Comparison of ENCODE assay signal across 8 mouse cellular contexts in genomic region chr6:121560852-121561251, GRCm38 (mm10).
A peak's percentile ranks its signal among the peaks of the same experiment; 100 is the strongest.
DNase-seq lines count a peak whose midpoint lies in the region; ATAC-seq and TF ChIP-seq lines count a peak whose summit lies in the region.

No protein-coding gene starts in this region.

- POLR2A ChIA-PET in Patski (lab: Charles Lee) = no interaction called here

- H3K36me3 ChIP-seq in heart, adult 2 months (ENCODE audit: control insufficient read depth, insufficient read depth, low read length) = no peaks in the 10 kb centered on the region
- H3K36me3 ChIP-seq in hindbrain, embryonic 12.5 days = no peaks in the 10 kb centered on the region
- H3K36me3 ChIP-seq in midbrain, embryonic 14.5 days (ENCODE audit: control insufficient read depth, insufficient read depth, low read length) = no peaks in the 10 kb centered on the region

- WGBS in heart, adult 2 months = 4% methylated on average over 3 of the region's 3 CpGs
- 5% methylated on average over 3 of the region's 3 CpGs for WGBS in hindbrain, embryonic 12.5 days
- 6% methylated on average over 3 of the region's 3 CpGs for WGBS in midbrain, embryonic 14.5 days

- DNase-seq in heart, adult 2 months = no peak
- no peak for DNase-seq in heart, adult 8-10 months (ENCODE audit: low spot score)
- DNase-seq in Patski (ENCODE audit: low read depth, low spot score) = no peak
- peak; percentile 6 to 48 for DNase-seq in cerebellum, postnatal 25 days
- DNase-seq in layer of hippocampus, postnatal 25 days (ENCODE audit: extremely low spot score in 1 of 2, low spot score in 1 of 2) = peak; percentile 32 to 73
- peak; percentile 81 for DNase-seq in midbrain, embryonic 14.5 days
- DNase-seq in spleen, postnatal 14 days (ENCODE audit: low spot score in 2 of 2) = no peak

- H3K9ac ChIP-seq in heart, adult 2 months (ENCODE audit: low read depth, low read length) = no peak overlapping the region
- H3K9ac ChIP-seq in hindbrain, embryonic 12.5 days = no peak overlapping the region
- no peak overlapping the region for H3K9ac ChIP-seq in midbrain, embryonic 14.5 days (replicated peaks; ENCODE audit: low read length)

- no peaks in the 10 kb centered on the region for H3K4me1 ChIP-seq in heart, adult 2 months (ENCODE audit: control insufficient read depth, insufficient read depth, low read length)
- H3K4me1 ChIP-seq in hindbrain, embryonic 12.5 days = no peaks in the 10 kb centered on the region
- H3K4me1 ChIP-seq in midbrain, embryonic 14.5 days (ENCODE audit: control insufficient read depth, insufficient read depth, low read length) = no peaks in the 10 kb centered on the region

- no peaks in the 10 kb centered on the region for H3K27me3 ChIP-seq in heart, adult 2 months (ENCODE audit: control insufficient read depth, insufficient read depth, low read length)
- no peaks in the 10 kb centered on the region for H3K27me3 ChIP-seq in Patski
- no peaks in the 10 kb centered on the region for H3K27me3 ChIP-seq in hindbrain, embryonic 12.5 days
- H3K27me3 ChIP-seq in midbrain, embryonic 14.5 days (ENCODE audit: control insufficient read depth, insufficient read depth, low read length) = no peaks in the 10 kb centered on the region

- no peak overlapping the region for H3K4me2 ChIP-seq in hindbrain, embryonic 12.5 days (replicated peaks)
- H3K4me2 ChIP-seq in midbrain, embryonic 14.5 days (ENCODE audit: low read length) = no peak overlapping the region

- no peak for TF ChIP-seq POLR2A in heart, adult 2 months (IDR thresholded peaks at IDR 0.05; ENCODE audit: insufficient read depth, low read depth, low read length)

- peak; percentile 62 for TF ChIP-seq CTCF in heart, adult 2 months (IDR thresholded peaks at IDR 0.05)
- peak; percentile 44 for TF ChIP-seq CTCF in Patski (IDR thresholded peaks at IDR 0.05)

- no peak overlapping the region for H3K27ac ChIP-seq in heart, adult 2 months
- no peak overlapping the region for H3K27ac ChIP-seq in hindbrain, embryonic 12.5 days
- H3K27ac ChIP-seq in midbrain, embryonic 14.5 days (replicated peaks; ENCODE audit: low read depth, low read length) = no peak overlapping the region

- intact Hi-C loops in heart, adult 2 months (cut with DNase I) = loop anchor here (5.0 kb wide), 1 partner anchor 741 kb away; no protein-coding TSS in a partner anchor

- H3K9me3 ChIP-seq in hindbrain, embryonic 12.5 days (replicated peaks) = no peaks in the 10 kb centered on the region
- H3K9me3 ChIP-seq in midbrain, embryonic 14.5 days (ENCODE audit: control insufficient read depth, low read length) = no peaks in the 10 kb centered on the region

- H3K4me3 ChIP-seq in heart, adult 2 months = no peak overlapping the region
- H3K4me3 ChIP-seq in hindbrain, embryonic 12.5 days = no peak overlapping the region
- H3K4me3 ChIP-seq in midbrain, embryonic 14.5 days (replicated peaks; ENCODE audit: low read depth, low read length) = no peak overlapping the region

- H3K79me2 ChIP-seq in heart, adult 2 months (replicated peaks; ENCODE audit: control insufficient read depth, insufficient read depth, low read length) = no peaks in the 10 kb centered on the region

- in situ Hi-C loops in Patski (cut with MboI; ENCODE audit: low pct_unique_long_range_greater_than_20kb) = loop anchor here (25.0 kb wide), 1 partner anchor 826 kb away; no protein-coding TSS in a partner anchor

- TF ChIP-seq EP300 in heart, adult 2 months (IDR thresholded peaks at IDR 0.05; ENCODE audit: insufficient read depth, low read depth, low read length) = no peak

- CTCF ChIA-PET in Patski (lab: Charles Lee) = no interaction called here

- ATAC-seq in Patski = no peak
- ATAC-seq in hindbrain, embryonic 12.5 days (ENCODE audit: low FRiP score) = peak; percentile 59; the same call in 1 of the 2 replicates
- no peak; the same call in 1 of the 2 replicates for ATAC-seq in midbrain, embryonic 14.5 days (ENCODE audit: low FRiP score, low TSS enrichment)

Comparison
In these comparisons a context has a peak if more than half of its experiments do, and no peak if none do; other contexts are left out.
1. DNase-seq: peak in cerebellum, postnatal 25 days (2 of 2), layer of hippocampus, postnatal 25 days (2 of 2) and midbrain, embryonic 14.5 days (single experiment); none in heart, adult 2 months (0 of 2), heart, adult 8-10 months (single experiment), Patski (single experiment) and spleen, postnatal 14 days (0 of 2).